Mouse (Mus musculus) myocyte (in vitro differentiated cells): ENCODE measurements around the gene Celf2.

Source experiments
- MAX ChIP-seq: IDR thresholded peaks from one replicate; pipeline ENCODE4 v1.6.1; 2011; ENCODE audit warnings: low read depth, mild to moderate bottlenecking, control low read depth
- POLR2A ChIP-seq: IDR thresholded peaks from one replicate; pipeline ENCODE4 v1.6.1; 2011; ENCODE audit warnings: low read depth, mild to moderate bottlenecking, control low read depth, moderate library complexity; ENCODE audit not compliant: insufficient read length

DNA sequence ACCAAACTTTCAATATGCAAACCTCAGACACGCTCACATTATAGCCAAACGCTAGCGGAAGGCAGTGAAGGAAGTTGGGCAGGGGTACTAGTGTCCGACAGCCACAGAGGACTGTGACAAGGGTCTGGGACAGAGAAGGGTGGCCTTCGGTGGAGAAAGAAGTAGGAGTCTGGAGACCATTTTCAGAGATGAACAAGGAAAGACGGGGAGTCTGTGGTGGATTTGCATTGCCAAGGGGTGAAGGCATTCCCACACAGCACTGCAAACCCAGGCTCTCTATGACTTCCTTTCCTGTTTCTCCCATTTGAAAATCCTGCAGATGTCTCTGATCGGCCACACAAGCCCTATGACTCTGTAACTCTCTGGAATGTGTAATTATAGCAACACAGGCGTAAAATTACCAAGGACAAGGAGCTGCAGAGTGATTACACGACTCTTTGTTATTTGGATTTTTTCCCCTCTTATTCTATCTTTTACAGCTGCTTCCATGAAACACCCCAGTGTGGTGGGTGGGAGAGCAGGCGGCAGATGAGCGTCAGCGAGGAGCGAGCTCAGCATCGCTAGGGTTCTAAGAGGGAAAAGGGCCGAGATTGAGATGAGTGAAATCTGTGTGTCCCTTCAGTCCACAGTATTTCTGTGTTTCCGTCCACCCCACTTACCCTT, 986.0 kb downstream of the Celf2 start:
- TF ChIP-seq POLR2A (no peak), MAX (no peak)
